Mouse (Mus musculus) small intestine, adult 2 months (tissue): ENCODE measurements around the gene Foxp4.

Experiments used
- CTCF ChIP-seq: fragments of 200-500 bp; IDR thresholded peaks from 2 replicates; pipeline ENCODE4 v1.5.1; 2012; ENCODE audit warnings: low read depth, mild to moderate bottlenecking, control low read depth, inconsistent platforms, low read length, moderate library complexity, mixed read lengths; ENCODE audit not compliant: insufficient replicate concordance, insufficient read length; ENCODE audit errors: extremely low read depth
- POLR2A ChIP-seq: fragments of 200-500 bp; IDR thresholded peaks from 2 replicates; pipeline ENCODE4 v1.6.1; 2012; ENCODE audit warnings: low read depth, mild to moderate bottlenecking, control low read depth, inconsistent platforms, low read length, moderate library complexity

DNA sequence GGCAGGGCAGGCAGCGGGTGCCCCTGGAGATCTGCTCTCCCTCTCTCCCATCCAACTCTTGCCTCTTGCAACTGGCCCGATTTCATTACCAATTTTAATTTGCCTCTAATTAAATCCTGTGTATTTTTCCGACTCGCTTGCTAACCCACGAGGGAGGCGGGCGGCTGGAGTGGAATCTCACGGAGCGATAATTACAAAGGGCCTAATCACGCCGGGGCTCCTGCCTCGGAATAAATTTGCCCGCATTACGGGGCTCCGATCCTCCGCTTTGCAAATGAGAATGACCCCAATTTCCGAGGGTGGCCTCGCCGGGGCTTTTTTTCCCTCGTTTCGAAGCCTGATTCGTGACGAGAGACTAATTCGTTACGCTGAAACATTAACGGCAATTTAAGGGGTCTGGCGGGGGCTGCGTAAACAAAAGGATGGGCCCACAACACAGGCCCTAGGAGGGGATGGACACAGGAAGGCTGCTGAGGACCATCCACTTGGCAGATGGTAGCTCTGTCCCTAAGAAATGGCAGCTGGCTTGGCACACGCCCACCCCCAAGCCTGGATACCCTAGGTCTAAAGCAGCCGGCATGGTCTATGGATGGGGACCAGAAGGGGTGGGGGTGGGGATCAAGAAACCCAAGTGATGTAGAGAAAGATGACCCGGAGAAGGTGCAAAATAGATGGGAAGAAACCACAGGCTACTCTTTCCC lies 52.0 kb downstream of the Foxp4 start:
- no peak for TF ChIP-seq POLR2A
- no peak for TF ChIP-seq CTCF
